Mouse (Mus musculus) embryo, embryonic 10.5 days (tissue): ENCODE data around the gene Tiam1.

ENCODE experiments used
- DNase-seq: peaks from one replicate; pipeline ENCODE4 v3.0.0-alpha.2; 2015; ENCODE audit warnings: low spot score

Gene Tiam1

GRCm38 (mm10) chr16:89952821-89953220 is 190.7 kb downstream of the Tiam1 start:
- no peak for DNase-seq

- no peak for DNase-seq
Observed at GRCm38 (mm10) chr16:89950754-89951153, 192.8 kb downstream of the Tiam1 start.

GRCm38 (mm10) chr16:89950251-89950650 is 193.3 kb downstream of the Tiam1 start:
- no peak for DNase-seq

GRCm38 (mm10) chr16:89948040-89948439 is 195.5 kb downstream of the Tiam1 start:
- DNase-seq = no peak

- no peak for DNase-seq
Observed at GRCm38 (mm10) chr16:89946816-89947215, 196.8 kb downstream of the Tiam1 start.

GRCm38 (mm10) chr16:89944604-89945283 is 198.8 kb downstream of the Tiam1 start:
- DNase-seq = peak; percentile 54

- peak; percentile 77 for DNase-seq
Observed at GRCm38 (mm10) chr16:89944050-89944449, 199.5 kb downstream of the Tiam1 start.

- peak; percentile 34 for DNase-seq
Observed at GRCm38 (mm10) chr16:89943267-89943971, 200.2 kb downstream of the Tiam1 start.

- DNase-seq = no peak
Observed at GRCm38 (mm10) chr16:89940696-89941095, 202.9 kb downstream of the Tiam1 start.

GRCm38 (mm10) chr16:89938277-89938676 is 205.3 kb downstream of the Tiam1 start:
- no peak for DNase-seq

GRCm38 (mm10) chr16:89936571-89936970 is 207.0 kb downstream of the Tiam1 start:
- DNase-seq = no peak

GRCm38 (mm10) chr16:89935398-89935797 is 208.2 kb downstream of the Tiam1 start:
- DNase-seq = no peak

- DNase-seq = no peak
Observed at GRCm38 (mm10) chr16:89934616-89935015, 209.0 kb downstream of the Tiam1 start.

GRCm38 (mm10) chr16:89933976-89934375 is 209.6 kb downstream of the Tiam1 start:
- no peak for DNase-seq

- DNase-seq = no peak
Observed at GRCm38 (mm10) chr16:89928611-89929010, 215.0 kb downstream of the Tiam1 start.

GRCm38 (mm10) chr16:89924249-89924890 is 219.2 kb downstream of the Tiam1 start:
- DNase-seq = no peak

- DNase-seq = no peak
Observed at GRCm38 (mm10) chr16:89923311-89923710, 220.3 kb downstream of the Tiam1 start.

- no peak for DNase-seq
Observed at GRCm38 (mm10) chr16:89922458-89922857, 221.1 kb downstream of the Tiam1 start.

GRCm38 (mm10) chr16:89921370-89921769 is 222.2 kb downstream of the Tiam1 start:
- DNase-seq = no peak

GRCm38 (mm10) chr16:89920417-89920816 is 223.2 kb downstream of the Tiam1 start:
- DNase-seq = no peak

GRCm38 (mm10) chr16:89917404-89917803 is 226.2 kb downstream of the Tiam1 start:
- no peak for DNase-seq

GRCm38 (mm10) chr16:89914946-89915345 is 228.6 kb downstream of the Tiam1 start:
- DNase-seq = no peak
